Mouse (Mus musculus) E14TG2a.4 (cell line): ENCODE measurements around the gene Gm20458.

Experiments used
- CTCF ChIP-seq: conservative IDR thresholded peaks from 2 replicates; pipeline ENCODE4 v1.5.1; 2014; ENCODE audit warnings: low read length
- NANOG ChIP-seq: IDR thresholded peaks from 2 replicates; pipeline ENCODE4 v1.6.1; 2014; ENCODE audit warnings: borderline replicate concordance, low read length, mixed read lengths

- no peak for TF ChIP-seq CTCF
- TF ChIP-seq NANOG: no peak
Observed at GRCm38 (mm10) chr2:164414167-164414566, 46.6 kb upstream of the Gm20458 start.
